Mouse (Mus musculus) spleen, adult 2 months (tissue): ENCODE measurements around the gene Ctsh.

Experiments
- CTCF ChIP-seq: fragments of 200-500 bp; IDR thresholded peaks from 2 replicates; pipeline ENCODE4 v1.5.1; 2011; ENCODE audit warnings: mild to moderate bottlenecking, inconsistent platforms; ENCODE audit not compliant: insufficient read depth, insufficient read length, insufficient replicate concordance; ENCODE audit errors: extremely low read depth
- POLR2A ChIP-seq: fragments of 200-500 bp; IDR thresholded peaks from 2 replicates; pipeline ENCODE4 v1.6.1; 2011; ENCODE audit warnings: low read depth, low read length, inconsistent platforms

GRCm38 (mm10) chr9:90076131-90076530 is 22.2 kb downstream of the Ctsh start:
- TF ChIP-seq POLR2A: no peak
- TF ChIP-seq CTCF: no peak
